Mouse (Mus musculus): ENCODE results near the gene Ehmt2. TPM values are rescaled to one million over a fixed set of nuclear protein-coding genes. Genes with fewer than 3 reads are reported as not detected.
"Not testable (repeated sequence)": the region's sequence is repeated elsewhere in the genome, so short reads cannot be mapped to it uniquely, and the experiment has no call there.

Ehmt2 gene
- polyA plus RNA-seq, 1 experiment from 2014 or later = 35.2 TPM

GRCm38 (mm10) chr17:34956340-34956739 is 58.1 kb downstream of the Ehmt2 start:
- no peak for ATAC-seq (ENCODE audit: insufficient number of reproducible peaks, insufficient read depth, low FRiP score, low read depth)
- H3K27ac ChIP-seq (replicated peaks in 1 of 2; ENCODE audit: control insufficient read depth in 1 of 2, insufficient read depth in 1 of 2, low read depth in 2 of 2, low read length in 2 of 2) = no peak overlapping the region
- H3K9ac ChIP-seq (ENCODE audit: low read length) = no peak overlapping the region
- H3K4me2 ChIP-seq (ENCODE audit: low read length) = no peak overlapping the region
- H3K4me1 ChIP-seq (ENCODE audit: control insufficient read depth in 2 of 2, insufficient read depth in 2 of 2, low read length in 2 of 2) = peaks cover 0 to 11% of the 10 kb centered on the region in 2 experiments; a peak in 2 of 4 replicates
- peaks cover 1% of the 10 kb centered on the region; the same call in 1 of the 2 replicates for H3K36me3 ChIP-seq (ENCODE audit: control insufficient read depth, insufficient read depth, low read length)
- no peak overlapping the region for H3K4me3 ChIP-seq (ENCODE audit: control insufficient read depth in 1 of 2, insufficient read depth in 1 of 2, low read depth in 1 of 2, low read length in 2 of 2)
- 28% methylated on average over 1 of the region's 1 CpGs for WGBS
- H3K27me3 ChIP-seq (ENCODE audit: control insufficient read depth, insufficient read depth, low read length) = peaks cover 7% of the 10 kb centered on the region; the same call in 1 of the 2 replicates
- H3K9me3 ChIP-seq (ENCODE audit: control insufficient read depth, low read length) = no peaks in the 10 kb centered on the region

GRCm38 (mm10) chr17:34957291-34957690 is 59.0 kb downstream of the Ehmt2 start:
- not testable (repeated sequence) for H3K4me3 ChIP-seq (ENCODE audit: control insufficient read depth in 1 of 2, insufficient read depth in 1 of 2, low read depth in 1 of 2, low read length in 2 of 2); H3K27ac ChIP-seq (replicated peaks in 1 of 2; ENCODE audit: control insufficient read depth in 1 of 2, insufficient read depth in 1 of 2, low read depth in 2 of 2, low read length in 2 of 2); ATAC-seq (ENCODE audit: insufficient number of reproducible peaks, insufficient read depth, low FRiP score, low read depth); H3K4me1 ChIP-seq (ENCODE audit: control insufficient read depth in 2 of 2, insufficient read depth in 2 of 2, low read length in 2 of 2); H3K9me3 ChIP-seq (ENCODE audit: control insufficient read depth, low read length); H3K4me2 ChIP-seq (ENCODE audit: low read length); H3K36me3 ChIP-seq (ENCODE audit: control insufficient read depth, insufficient read depth, low read length); H3K9ac ChIP-seq (ENCODE audit: low read length); H3K27me3 ChIP-seq (ENCODE audit: control insufficient read depth, insufficient read depth, low read length)
- WGBS = 17% methylated on average over 32 of the region's 40 CpGs

- not testable (repeated sequence) for H3K4me3 ChIP-seq (ENCODE audit: control insufficient read depth in 1 of 2, insufficient read depth in 1 of 2, low read depth in 1 of 2, low read length in 2 of 2); H3K4me2 ChIP-seq (ENCODE audit: low read length); H3K27me3 ChIP-seq (ENCODE audit: control insufficient read depth, insufficient read depth, low read length); H3K9ac ChIP-seq (ENCODE audit: low read length); H3K36me3 ChIP-seq (ENCODE audit: control insufficient read depth, insufficient read depth, low read length); ATAC-seq (ENCODE audit: insufficient number of reproducible peaks, insufficient read depth, low FRiP score, low read depth); H3K4me1 ChIP-seq (ENCODE audit: control insufficient read depth in 2 of 2, insufficient read depth in 2 of 2, low read length in 2 of 2); H3K9me3 ChIP-seq (ENCODE audit: control insufficient read depth, low read length); H3K27ac ChIP-seq (replicated peaks in 1 of 2; ENCODE audit: control insufficient read depth in 1 of 2, insufficient read depth in 1 of 2, low read depth in 2 of 2, low read length in 2 of 2)
- 12% methylated on average over 23 of the region's 40 CpGs for WGBS
These were observed 59.7 kb downstream of the Ehmt2 start for GRCm38 (mm10) chr17:34957966-34958365.

GRCm38 (mm10) chr17:34958734-34959129 is 60.5 kb downstream of the Ehmt2 start:
- not testable (repeated sequence) for H3K27ac ChIP-seq (replicated peaks in 1 of 2; ENCODE audit: control insufficient read depth in 1 of 2, insufficient read depth in 1 of 2, low read depth in 2 of 2, low read length in 2 of 2); H3K36me3 ChIP-seq (ENCODE audit: control insufficient read depth, insufficient read depth, low read length); H3K9ac ChIP-seq (ENCODE audit: low read length); H3K27me3 ChIP-seq (ENCODE audit: control insufficient read depth, insufficient read depth, low read length); H3K4me1 ChIP-seq (ENCODE audit: control insufficient read depth in 2 of 2, insufficient read depth in 2 of 2, low read length in 2 of 2); ATAC-seq (ENCODE audit: insufficient number of reproducible peaks, insufficient read depth, low FRiP score, low read depth); H3K9me3 ChIP-seq (ENCODE audit: control insufficient read depth, low read length)
- WGBS = 0% methylated on average over 18 of the region's 47 CpGs
- Histone ChIP-seq H3K4me3 (ENCODE audit: control insufficient read depth in 1 of 2, insufficient read depth in 1 of 2, low read depth in 1 of 2, low read length in 2 of 2) (peak overlapping the region; percentile 51 to 58; a peak in 3 of 4 replicates), H3K4me2 (ENCODE audit: low read length) (peak overlapping the region; percentile 86)

GRCm38 (mm10) chr17:34959130-34959778 is 61.0 kb downstream of the Ehmt2 start, which contains the start of gene Hspa1b:
Gene Hspa1b (minus strand): TSS chr17:34959238.
- peak; percentile 91 for ATAC-seq (ENCODE audit: insufficient number of reproducible peaks, insufficient read depth, low FRiP score, low read depth)
- H3K9ac ChIP-seq (ENCODE audit: low read length) = peak within 1 kb of the TSS; percentile 77
- not testable (repeated sequence) for H3K4me1 ChIP-seq (ENCODE audit: control insufficient read depth in 2 of 2, insufficient read depth in 2 of 2, low read length in 2 of 2); H3K36me3 ChIP-seq (ENCODE audit: control insufficient read depth, insufficient read depth, low read length); H3K27me3 ChIP-seq (ENCODE audit: control insufficient read depth, insufficient read depth, low read length); H3K9me3 ChIP-seq (ENCODE audit: control insufficient read depth, low read length)
- under 1% methylated on average over 27 of the region's 32 CpGs for WGBS
- H3K27ac ChIP-seq (replicated peaks in 1 of 2; ENCODE audit: control insufficient read depth in 1 of 2, insufficient read depth in 1 of 2, low read depth in 2 of 2, low read length in 2 of 2) = peak within 1 kb of the TSS; percentile 95 to 99
- H3K4me3 ChIP-seq (ENCODE audit: control insufficient read depth in 1 of 2, insufficient read depth in 1 of 2, low read depth in 1 of 2, low read length in 2 of 2) = peak within 1 kb of the TSS; percentile 58 to 86
- H3K4me2 ChIP-seq (ENCODE audit: low read length) = peak within 1 kb of the TSS; percentile 86

GRCm38 (mm10) chr17:34959881-34960515 is 61.7 kb downstream of the Ehmt2 start:
- WGBS = 10% methylated on average over 12 of the region's 12 CpGs
- Histone ChIP-seq H3K9me3 (ENCODE audit: control insufficient read depth, low read length) (no peaks in the 10 kb centered on the region), H3K36me3 (ENCODE audit: control insufficient read depth, insufficient read depth, low read length) (no peaks in the 10 kb centered on the region), H3K4me2 (ENCODE audit: low read length) (peak overlapping the region; percentile 86), H3K9ac (ENCODE audit: low read length) (peak overlapping the region; percentile 77), H3K4me1 (ENCODE audit: control insufficient read depth in 2 of 2, insufficient read depth in 2 of 2, low read length in 2 of 2) (peaks cover 0 to 8% of the 10 kb centered on the region in 2 experiments; a peak in 2 of 4 replicates), H3K27ac (replicated peaks in 1 of 2; ENCODE audit: control insufficient read depth in 1 of 2, insufficient read depth in 1 of 2, low read depth in 2 of 2, low read length in 2 of 2) (peak overlapping the region; percentile 95 to 99), H3K4me3 (ENCODE audit: control insufficient read depth in 1 of 2, insufficient read depth in 1 of 2, low read depth in 1 of 2, low read length in 2 of 2) (peak overlapping the region; percentile 58 to 86), H3K27me3 (ENCODE audit: control insufficient read depth, insufficient read depth, low read length) (peaks cover 7% of the 10 kb centered on the region; the same call in 1 of the 2 replicates)
- 0 out of 2 replicates have a peak, but pooled peaks have one; percentile 3 for ATAC-seq (ENCODE audit: insufficient number of reproducible peaks, insufficient read depth, low FRiP score, low read depth)

- H3K4me1 ChIP-seq (ENCODE audit: control insufficient read depth in 2 of 2, insufficient read depth in 2 of 2, low read length in 2 of 2) = peaks cover 0 to 8% of the 10 kb centered on the region in 2 experiments; a peak in 3 of 4 replicates
- H3K27ac ChIP-seq (replicated peaks in 1 of 2; ENCODE audit: control insufficient read depth in 1 of 2, insufficient read depth in 1 of 2, low read depth in 2 of 2, low read length in 2 of 2) = no peak overlapping the region
- H3K36me3 ChIP-seq (ENCODE audit: control insufficient read depth, insufficient read depth, low read length) = no peaks in the 10 kb centered on the region
- no peak overlapping the region for H3K4me3 ChIP-seq (ENCODE audit: control insufficient read depth in 1 of 2, insufficient read depth in 1 of 2, low read depth in 1 of 2, low read length in 2 of 2)
- no peak for ATAC-seq (ENCODE audit: insufficient number of reproducible peaks, insufficient read depth, low FRiP score, low read depth)
- no peak overlapping the region for H3K9ac ChIP-seq (ENCODE audit: low read length)
- no peaks in the 10 kb centered on the region for H3K9me3 ChIP-seq (ENCODE audit: control insufficient read depth, low read length)
- no peak overlapping the region for H3K4me2 ChIP-seq (ENCODE audit: low read length)
- H3K27me3 ChIP-seq (ENCODE audit: control insufficient read depth, insufficient read depth, low read length) = peaks cover 7% of the 10 kb centered on the region; the same call in 1 of the 2 replicates
These were observed 62.6 kb downstream of the Ehmt2 start for GRCm38 (mm10) chr17:34960702-34961493.
